Comparison of ENCODE assay signal across 9 mouse cellular contexts in the genomic region with DNA sequence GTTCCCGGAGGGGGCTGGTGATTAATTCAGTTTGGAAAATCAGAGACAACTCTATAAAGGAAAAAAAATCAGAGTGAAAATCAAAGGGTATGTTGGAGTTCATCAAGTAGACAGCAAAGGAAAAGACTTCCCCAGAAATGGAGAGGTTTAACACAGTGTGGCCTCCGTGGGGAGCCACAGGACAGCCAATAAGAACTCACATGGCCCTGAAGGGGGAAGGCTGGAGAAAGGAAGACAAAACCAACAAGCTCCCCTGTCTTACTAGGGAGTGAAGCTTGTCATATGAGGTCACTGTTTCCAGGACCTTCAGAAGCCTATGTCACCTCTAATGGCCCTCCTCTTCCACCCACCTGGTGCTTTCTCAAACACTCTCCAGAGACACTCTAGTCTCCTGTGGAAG.
A peak's percentile ranks its signal among the peaks of the same experiment; 100 is the strongest.
DNase-seq lines count a peak whose midpoint lies in the region; ATAC-seq lines count a peak whose summit lies in the region.
"Had no signal": no experiment of that assay in that cellular context is flagged by ENCODE, and none has a peak within 500 bp of the region (broad histone marks: within the 10 kb centered on the region; RNA-seq: fewer than 3 reads in every experiment).

No protein-coding gene starts in this region.

- 83% methylated on average over 2 of the region's 2 CpGs for WGBS in kidney, embryonic 16.5 days

- intact Hi-C loops in heart, postnatal 10 days (cut with DNase I): loop anchor here (10.0 kb wide), 1 partner anchor 187 kb away; a partner anchor contains a TSS
- intact Hi-C loops in heart, postnatal 36 days (cut with DNase I): loop anchor here (5.0 kb wide), 1 partner anchor 470 kb away; no protein-coding TSS in a partner anchor

- ATAC-seq in kidney, embryonic 16.5 days (ENCODE audit: low FRiP score, low TSS enrichment): peak; percentile 70; the same call in 1 of the 2 replicates
- no peak for ATAC-seq in activated CD4-positive, CD25-positive, alpha-beta regulatory T cell, adult 4 months

- no peaks in the 10 kb centered on the region for H3K4me1 ChIP-seq in kidney, embryonic 16.5 days (ENCODE audit: insufficient read depth, low read length)

- H3K36me3 ChIP-seq in kidney, embryonic 16.5 days (ENCODE audit: insufficient read depth, low read length): no peaks in the 10 kb centered on the region

- H3K4me3 ChIP-seq in kidney, embryonic 16.5 days (ENCODE audit: low read length): no peak overlapping the region

- H3K27ac ChIP-seq in kidney, embryonic 16.5 days (ENCODE audit: low read length): no peak overlapping the region
- H3K27ac ChIP-seq: macrophage had no signal

- no peaks in the 10 kb centered on the region for H3K27me3 ChIP-seq in kidney, embryonic 16.5 days (ENCODE audit: insufficient read depth, low read length)

- H3K9ac ChIP-seq in kidney, embryonic 16.5 days (replicated peaks; ENCODE audit: low read length): no peak overlapping the region

- no peaks in the 10 kb centered on the region for H3K9me3 ChIP-seq in kidney, embryonic 16.5 days (ENCODE audit: low read length)

- no peak overlapping the region for H3K4me2 ChIP-seq in kidney, embryonic 16.5 days (replicated peaks; ENCODE audit: low read depth, low read length)

- peak; percentile 11 to 30 for DNase-seq in heart, postnatal 10 days
- DNase-seq in heart, postnatal 36 days: no peak
- DNase-seq in ovary, postnatal 36 days (ENCODE audit: low spot score): peak; percentile 12
- DNase-seq in ovary, postnatal 10 days (ENCODE audit: low spot score): no peak
- DNase-seq in right cerebral cortex, postnatal 4 days: peak; percentile 31
- no peak for DNase-seq in yolk sac, embryonic 10.5 days (ENCODE audit: low spot score)

Comparison
In these comparisons a context has a peak if more than half of its experiments do, and no peak if none do; other contexts are left out.
1. DNase-seq: peak in heart, postnatal 10 days (2 of 2), ovary, postnatal 36 days (single experiment) and right cerebral cortex, postnatal 4 days (single experiment); none in heart, postnatal 36 days (0 of 2), ovary, postnatal 10 days (single experiment) and yolk sac, embryonic 10.5 days (single experiment).